In the genomic region with DNA sequence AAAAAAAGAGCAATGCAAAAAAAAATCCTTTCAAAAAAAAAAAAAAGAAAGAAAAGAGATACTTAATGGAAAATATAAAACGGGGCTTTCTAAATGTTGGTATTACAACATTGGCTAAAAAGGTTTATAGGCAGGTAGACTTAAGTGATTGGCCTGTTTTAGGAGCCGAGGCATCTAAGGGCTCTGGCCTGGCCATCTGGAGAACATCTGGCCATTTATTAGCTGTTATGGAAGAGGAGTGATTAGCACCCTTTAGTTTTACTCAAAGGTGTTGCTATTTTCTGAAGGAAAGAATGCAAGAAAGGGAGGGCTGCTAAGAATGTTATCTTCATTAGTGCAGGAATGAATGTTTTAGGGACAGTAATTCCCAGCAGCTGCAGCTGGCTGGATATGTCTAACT, we compare ENCODE assay signal across 25 mouse cellular contexts. TPM values are rescaled to one million over a fixed set of nuclear protein-coding genes. Genes with fewer than 3 reads are reported as not detected.
"Had no signal": no experiment of that assay in that cellular context is flagged by ENCODE, and none has a peak within 500 bp of the region (broad histone marks: within the 10 kb centered on the region; RNA-seq: fewer than 3 reads in every experiment).

No protein-coding gene starts in this region.

- H3K27me3 ChIP-seq: limb, embryonic 15.5 days; midbrain, embryonic 13.5 days had no signal

- H3K4me1 ChIP-seq: limb, embryonic 15.5 days; midbrain, embryonic 10.5 days; midbrain, embryonic 13.5 days had no signal

- DNase-seq: kidney, adult 2 months; kidney, postnatal 25 days; layer of hippocampus, adult 9-11 months; lung, adult 2 months; thymus, adult 18-20 months; thymus, postnatal 36 days had no signal

- H3K36me3 ChIP-seq: limb, embryonic 15.5 days; midbrain, embryonic 10.5 days; midbrain, embryonic 13.5 days had no signal

- ATAC-seq: intestine, postnatal 0 days; midbrain, embryonic 13.5 days had no signal

- H3K9ac ChIP-seq: limb, embryonic 15.5 days; liver, embryonic 14.5 days; midbrain, embryonic 13.5 days had no signal

- H3K4me3 ChIP-seq: layer of hippocampus, adult 2 months; limb, embryonic 15.5 days; midbrain, embryonic 10.5 days; midbrain, embryonic 13.5 days had no signal

- H3K9me3 ChIP-seq: limb, embryonic 15.5 days; midbrain, embryonic 13.5 days had no signal

- H3K4me2 ChIP-seq: limb, embryonic 15.5 days; liver, embryonic 11.5 days; midbrain, embryonic 13.5 days had no signal

- H3K27ac ChIP-seq: kidney, postnatal 0 days; layer of hippocampus, adult 2 months; limb, embryonic 15.5 days; liver, embryonic 14.5 days; macrophage; midbrain, embryonic 10.5 days; midbrain, embryonic 13.5 days had no signal

RNA-seq across cellular contexts. Expression of a gene that starts 24.9 kb away (rescaled TPM):
- polyA plus RNA-seq: intestine, postnatal 0 days; kidney, adult 2 months; kidney, embryonic 14.5 days; kidney, postnatal 0 days; large intestine, adult 2 months; limb, embryonic 15.5 days; liver, embryonic 11.5 days; liver, embryonic 14.5 days; lung, adult 2 months; lung, embryonic 16.5 days; macrophage; midbrain, embryonic 10.5 days; midbrain, embryonic 13.5 days; midbrain, postnatal 0 days; neural tube, embryonic 11.5 days; neural tube, embryonic 14.5 days; small intestine, adult 2 months; spleen, adult 2 months; stomach, embryonic 16.5 days; urinary bladder, adult 2 months had no signal
